Mouse (Mus musculus) stomach, embryonic 16.5 days (tissue): Measurements from ENCODE around the gene Kat8. TPM values are rescaled to one million over a fixed set of nuclear protein-coding genes. Genes with fewer than 3 reads are reported as not detected.

Source experiments
- ATAC-seq: fragments of 200-750 bp; cut with Nextera tagmentation; 2 replicates; pipeline ENCODE4 v1.8.0; 2017; ENCODE audit warnings: moderate number of reproducible peaks, moderate TSS enrichment; ENCODE audit not compliant: insufficient read depth, low FRiP score
- H3K27ac ChIP-seq: fragments of 300-500 bp; sonication (generic); 2 replicates; pipeline ENCODE4 v1.5.1; 2014; ENCODE audit warnings: low read length
- H3K27me3 ChIP-seq: fragments of 300-500 bp; sonication (generic); 2 replicates; pipeline ENCODE4 v1.6.1; 2014; ENCODE audit warnings: low read length, control low read depth, mixed read lengths; ENCODE audit not compliant: control insufficient read depth, insufficient read depth
- H3K36me3 ChIP-seq: fragments of 300-500 bp; sonication (generic); 2 replicates; pipeline ENCODE4 v1.6.1; 2014; ENCODE audit warnings: low read length; ENCODE audit not compliant: control insufficient read depth, insufficient read depth
- H3K4me1 ChIP-seq: fragments of 300-500 bp; sonication (generic); 2 replicates; pipeline ENCODE4 v1.6.1; 2014; ENCODE audit warnings: low read length, control low read depth, mixed read lengths; ENCODE audit not compliant: control insufficient read depth, insufficient read depth
- H3K4me2 ChIP-seq: fragments of 300-500 bp; sonication (generic); 2 replicates; pipeline ENCODE4 v1.6.1; 2014; ENCODE audit warnings: low read depth, low read length, mixed read lengths
- H3K4me3 ChIP-seq: fragments of 300-500 bp; sonication (generic); replicated peaks from 2 replicates; pipeline ENCODE4 v1.5.1; 2014; ENCODE audit warnings: mild to moderate bottlenecking, low read length
- H3K9ac ChIP-seq: fragments of 300-500 bp; sonication (generic); 2 replicates; pipeline ENCODE4 v1.6.1; 2014; ENCODE audit warnings: low read length
- H3K9me3 ChIP-seq: fragments of 300-500 bp; sonication (generic); replicated peaks from 2 replicates; pipeline ENCODE4 v1.6.1; 2016; ENCODE audit warnings: low read length, control low read depth; ENCODE audit not compliant: control insufficient read depth
- WGBS: fragments of 180-500 bp; shearing (Covaris S2); extraction: QIAGEN DNeasy Blood & Tissue Kit; methylation state at CpG from one replicate; pipeline ENCODE4 v1.1.7; 2014; 5-methylcytosine and 5-hydroxymethylcytosine counted together
- polyA plus RNA-seq: library from polyadenylated mRNA; unstranded; fragments of >200 nt; fragmentation: Nextera tagmentation; extraction: Ambion mirVana; gene quantifications from 2 replicates; pipeline ENCODE4 v1.2.1, GENCODE M21; 2015

Gene Kat8
- polyA plus RNA-seq, 1 experiment from 2014 or later: 29.2 TPM

DNA sequence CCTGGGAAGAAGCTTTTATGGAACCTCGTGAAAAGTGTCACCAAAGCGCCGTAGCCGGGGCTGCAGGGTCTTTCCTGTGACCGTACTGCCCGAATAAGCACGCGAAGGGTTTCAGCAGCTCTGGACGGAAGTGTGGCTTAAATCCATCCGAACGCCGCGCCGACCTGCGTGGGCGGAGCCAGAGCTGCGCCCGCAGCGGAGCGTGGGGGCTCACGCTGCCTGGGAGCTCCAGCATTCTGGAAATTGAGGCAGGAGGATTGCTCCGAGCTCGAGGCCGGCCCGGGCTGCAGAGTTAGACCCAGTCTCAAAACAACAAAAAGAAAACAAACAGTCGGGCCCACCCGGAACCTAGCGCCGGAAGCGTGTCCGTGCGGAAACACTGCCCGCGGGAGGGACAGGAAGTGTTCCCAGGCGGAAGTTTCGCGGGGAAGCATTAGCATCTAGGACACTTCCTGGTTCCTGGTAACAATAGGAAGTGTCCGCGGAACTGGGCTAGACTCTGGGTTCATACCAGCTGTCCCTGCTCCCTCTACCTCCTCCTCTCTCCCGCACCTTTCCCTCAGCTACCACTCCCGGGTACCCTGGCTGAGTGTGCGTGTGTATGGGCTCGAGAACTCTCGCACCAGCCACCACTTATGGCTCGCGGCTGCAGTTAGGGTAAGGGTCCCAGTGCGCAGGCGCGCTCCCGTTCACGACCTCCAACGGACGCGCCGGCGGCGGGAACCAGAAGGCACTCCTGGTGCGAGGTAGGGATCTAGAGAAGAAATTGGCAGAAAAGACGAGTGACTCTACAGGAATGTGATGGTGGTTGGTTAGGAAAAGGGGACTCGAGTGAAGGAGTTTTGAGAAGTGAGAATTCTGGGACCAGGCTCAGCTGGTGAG lies 35.6 kb upstream of the Kat8 start, which contains the start of gene Zfp668:
Gene Zfp668, minus strand, starts transcription at position 362 of the 882 bp plus-strand sequence.
- under 1% methylated on average over 60 of the region's 60 CpGs for WGBS
- H3K27me3 ChIP-seq: no peaks in the 10 kb centered on the region
- peak; percentile 70 for ATAC-seq
- H3K4me2 ChIP-seq: peak within 1 kb of the TSS; percentile 85
- H3K36me3 ChIP-seq: peaks cover 32% of the 10 kb centered on the region
- H3K4me3 ChIP-seq: peak within 1 kb of the TSS; percentile 96
- H3K9me3 ChIP-seq: no peaks in the 10 kb centered on the region
- H3K4me1 ChIP-seq: peaks cover 17% of the 10 kb centered on the region
- H3K9ac ChIP-seq: peak within 1 kb of the TSS; percentile 95
- H3K27ac ChIP-seq: peak within 1 kb of the TSS; percentile 98

GRCm38 (mm10) chr7:127879301-127879700 lies 33.0 kb upstream of the Kat8 start:
- 94% methylated on average over 9 of the region's 9 CpGs for WGBS
- peaks cover 40% of the 10 kb centered on the region for H3K36me3 ChIP-seq
- H3K27me3 ChIP-seq: no peaks in the 10 kb centered on the region
- no peak overlapping the region for H3K4me3 ChIP-seq
- H3K27ac ChIP-seq: no peak overlapping the region
- no peak overlapping the region for H3K9ac ChIP-seq
- H3K4me2 ChIP-seq: no peak overlapping the region
- H3K4me1 ChIP-seq: peaks cover 19% of the 10 kb centered on the region
- no peaks in the 10 kb centered on the region for H3K9me3 ChIP-seq
- no peak for ATAC-seq

GRCm38 (mm10) chr7:127880431-127880830 lies 31.9 kb upstream of the Kat8 start:
- Histone ChIP-seq H3K4me1 (peaks cover 16% of the 10 kb centered on the region), H3K9me3 (no peaks in the 10 kb centered on the region), H3K27ac (no peak overlapping the region), H3K36me3 (peaks cover 43% of the 10 kb centered on the region), H3K4me3 (no peak overlapping the region), H3K27me3 (no peaks in the 10 kb centered on the region), H3K4me2 (no peak overlapping the region), H3K9ac (no peak overlapping the region)
- 82% methylated on average over 12 of the region's 12 CpGs for WGBS
- ATAC-seq: no peak

DNA sequence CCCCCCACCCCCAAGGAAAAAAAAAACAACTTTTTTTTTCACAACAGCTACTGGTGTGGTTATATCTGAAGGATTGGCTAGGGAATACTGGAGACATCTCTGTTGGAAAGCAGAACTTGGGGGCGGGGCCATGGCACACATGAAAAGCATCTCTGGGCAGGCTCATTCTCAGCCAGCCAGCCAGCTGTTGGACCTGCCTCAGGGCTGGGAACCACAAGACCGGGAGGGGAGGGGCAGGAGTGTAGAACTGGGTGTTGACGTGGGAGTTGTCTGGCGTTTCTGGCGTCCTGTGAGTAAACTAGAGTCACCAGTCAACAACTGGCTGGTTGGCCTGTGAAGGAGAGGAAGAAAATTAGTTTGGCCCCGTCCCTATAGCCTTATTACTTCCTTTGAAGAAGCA lies 26.4 kb upstream of the Kat8 start:
- Histone ChIP-seq H3K4me1 (peaks cover 9% of the 10 kb centered on the region), H3K9me3 (no peaks in the 10 kb centered on the region), H3K36me3 (peaks cover 26% of the 10 kb centered on the region), H3K4me3 (no peak overlapping the region), H3K4me2 (no peak overlapping the region), H3K9ac (no peak overlapping the region), H3K27ac (no peak overlapping the region), H3K27me3 (no peaks in the 10 kb centered on the region)
- ATAC-seq: no peak
- 60% methylated on average over 6 of the region's 6 CpGs for WGBS

GRCm38 (mm10) chr7:127886551-127886950 lies 25.8 kb upstream of the Kat8 start:
- Histone ChIP-seq H3K27ac (no peak overlapping the region), H3K27me3 (no peaks in the 10 kb centered on the region), H3K4me1 (peaks cover 9% of the 10 kb centered on the region), H3K9me3 (no peaks in the 10 kb centered on the region), H3K9ac (no peak overlapping the region), H3K36me3 (peaks cover 20% of the 10 kb centered on the region), H3K4me2 (no peak overlapping the region), H3K4me3 (no peak overlapping the region)
- WGBS: 87% methylated on average over 6 of the region's 6 CpGs
- no peak for ATAC-seq

- no peak overlapping the region for H3K27ac ChIP-seq
- H3K9ac ChIP-seq: no peak overlapping the region
- H3K4me2 ChIP-seq: no peak overlapping the region
- H3K36me3 ChIP-seq: peaks cover 14% of the 10 kb centered on the region
- no peaks in the 10 kb centered on the region for H3K27me3 ChIP-seq
- no peak for ATAC-seq
- peaks cover 9% of the 10 kb centered on the region for H3K4me1 ChIP-seq
- WGBS: 84% methylated on average over 8 of the region's 8 CpGs
- no peaks in the 10 kb centered on the region for H3K9me3 ChIP-seq
- H3K4me3 ChIP-seq: no peak overlapping the region
Observed at GRCm38 (mm10) chr7:127887191-127887590, 25.1 kb upstream of the Kat8 start.

DNA sequence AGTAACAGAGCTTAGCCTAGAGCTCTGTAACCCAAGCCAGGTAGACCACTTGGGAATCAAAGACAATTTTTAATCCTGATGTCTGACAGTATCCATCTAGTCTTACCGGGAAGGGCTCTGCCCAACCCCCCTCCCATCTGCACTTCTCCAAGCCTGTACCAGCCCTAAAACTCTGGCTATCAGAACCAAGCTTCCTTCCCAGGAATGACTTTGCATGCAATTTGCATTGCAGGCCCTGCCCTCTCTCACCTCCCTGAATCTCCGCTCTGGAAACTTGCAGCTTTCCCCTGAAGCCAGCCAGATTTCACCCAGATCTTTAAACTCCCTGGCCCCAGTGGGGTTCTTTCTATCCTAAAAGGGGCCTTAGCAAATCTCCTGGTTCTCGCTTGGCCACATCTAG lies 24.5 kb upstream of the Kat8 start:
- H3K4me1 ChIP-seq: peaks cover 9% of the 10 kb centered on the region
- H3K9ac ChIP-seq: no peak overlapping the region
- no peaks in the 10 kb centered on the region for H3K27me3 ChIP-seq
- no peak overlapping the region for H3K4me3 ChIP-seq
- ATAC-seq: no peak
- no peak overlapping the region for H3K4me2 ChIP-seq
- WGBS: 72% methylated on average over 3 of the region's 3 CpGs
- H3K9me3 ChIP-seq: no peaks in the 10 kb centered on the region
- peaks cover 11% of the 10 kb centered on the region for H3K36me3 ChIP-seq
- H3K27ac ChIP-seq: no peak overlapping the region

GRCm38 (mm10) chr7:127888821-127889220 lies 23.5 kb upstream of the Kat8 start:
- Histone ChIP-seq H3K36me3 (0 out of 2 replicates have a peak, but pooled peaks cover 10% of the 10 kb centered on the region), H3K4me3 (no peak overlapping the region), H3K9ac (no peak overlapping the region), H3K27me3 (no peaks in the 10 kb centered on the region), H3K27ac (no peak overlapping the region), H3K4me2 (no peak overlapping the region), H3K9me3 (no peaks in the 10 kb centered on the region), H3K4me1 (peaks cover 5% of the 10 kb centered on the region)
- no peak for ATAC-seq
- 62% methylated on average over 3 of the region's 3 CpGs for WGBS

GRCm38 (mm10) chr7:127890798-127891197 lies 21.5 kb upstream of the Kat8 start, which contains the start of gene Prss53:
Gene Prss53 (minus strand): TSS chr7:127890970.
- Histone ChIP-seq H3K4me2 (no peak within 1 kb of the TSS), H3K27ac (no peak within 1 kb of the TSS), H3K36me3 (0 out of 2 replicates have a peak, but pooled peaks cover 5% of the 10 kb centered on the region), H3K27me3 (no peaks in the 10 kb centered on the region), H3K4me1 (peaks cover 7% of the 10 kb centered on the region), H3K9me3 (no peaks in the 10 kb centered on the region), H3K4me3 (no peak within 1 kb of the TSS), H3K9ac (no peak within 1 kb of the TSS)
- WGBS: 26% methylated on average over 4 of the region's 4 CpGs
- ATAC-seq: peak; percentile 8; the same call in 1 of the 2 replicates
